Mouse (Mus musculus) embryonic facial prominence, embryonic 13.5 days (tissue): ENCODE measurements around the gene Spg11. TPM values are rescaled to one million over a fixed set of nuclear protein-coding genes. Genes with fewer than 3 reads are reported as not detected.

Experiments
- microRNA-seq: library from miRNA; unstranded; fragments of <30 nt; microRNA quantifications from one replicate; pipeline ENCODE4, GENCODE M21; 2016
- polyA plus RNA-seq: library from polyadenylated mRNA; unstranded; fragments of >200 nt; fragmentation: Nextera tagmentation; extraction: Ambion mirVana; gene quantifications from 2 replicates; pipeline ENCODE4 v1.2.1, GENCODE M21; 2015

Spg11 gene
- polyA plus RNA-seq, 1 experiment from 2014 or later: 9.1 TPM

Small RNA genes within 50 kb of the gene (microRNA-seq; reads per million reads assigned to microRNA genes)
- gene Gm47314: not detected

Other genes starting within 250 kb of the Spg11 start
- 66.5 and 74.0 TPM in 2 replicates for gene Ctdspl2, start 162.4 kb downstream of the Spg11 start, polyA plus RNA-seq
- gene Mageb3, start 162.3 kb downstream of the Spg11 start, polyA plus RNA-seq: 0.22 and 0.25 TPM in 2 replicates
- gene Eif3j1, start 89.8 kb downstream of the Spg11 start, polyA plus RNA-seq: 10.7 and 13.1 TPM in 2 replicates
- gene B2m, start 29.3 kb upstream of the Spg11 start, polyA plus RNA-seq: 239 and 303 TPM in 2 replicates
- not detected in 2 replicates for gene Trim69, start 42.3 kb upstream of the Spg11 start, polyA plus RNA-seq
- gene Patl2, start 67.8 kb upstream of the Spg11 start, polyA plus RNA-seq: not detected in 2 replicates
- not detected in 2 replicates for gene Terb2, start 67.9 kb upstream of the Spg11 start, polyA plus RNA-seq
- 23.0 and 25.0 TPM in 2 replicates for gene Sord, start 116.4 kb upstream of the Spg11 start, polyA plus RNA-seq
- 0.14 TPM in 1 of 2 replicates, not detected in the other for gene Duox2, start 180.1 kb upstream of the Spg11 start, polyA plus RNA-seq
- not detected in 2 replicates for gene Duoxa2, start 180.5 kb upstream of the Spg11 start, polyA plus RNA-seq
- gene Duoxa1, start 195.3 kb upstream of the Spg11 start, polyA plus RNA-seq: 1.6 and 1.9 TPM in 2 replicates
- gene Duox1, start 197.3 kb upstream of the Spg11 start, polyA plus RNA-seq: 0.31 and 0.32 TPM in 2 replicates